Mouse (Mus musculus) lung, postnatal 10 days (tissue): ENCODE data around the gene Olfr1463.

ENCODE experiments used
- DNase-seq: peaks from one replicate; pipeline ENCODE4 v3.0.0; 2021

Gene Olfr1463

DNA sequence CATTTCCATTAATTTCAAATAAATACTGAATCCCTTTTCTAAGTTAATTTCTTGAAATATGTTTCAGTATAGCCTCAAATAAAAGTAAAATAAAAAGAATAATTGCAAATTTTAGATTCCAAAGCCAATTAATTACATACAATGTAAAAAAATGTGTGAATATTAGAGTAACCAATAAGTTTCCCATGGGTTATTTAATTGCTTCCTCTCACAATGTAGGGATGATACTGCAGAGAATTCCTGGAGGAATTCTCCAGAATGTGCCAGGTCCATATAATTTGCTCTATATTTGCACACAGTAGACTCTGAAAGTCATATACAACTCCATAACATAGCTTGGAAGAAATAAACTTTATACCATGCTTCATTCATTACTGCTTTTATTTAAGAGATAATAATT, at the start of gene Olfr1463:
Gene Olfr1463, plus strand, starts transcription at position 301 of the 400 bp plus-strand sequence.
- DNase-seq = no peak

GRCm38 (mm10) chr19:13185434-13185833, 45.7 kb upstream of the Olfr1463 start, which contains the start of gene Olfr1462:
Gene Olfr1462 (plus strand): TSS chr19:13185734.
- no peak for DNase-seq

DNA sequence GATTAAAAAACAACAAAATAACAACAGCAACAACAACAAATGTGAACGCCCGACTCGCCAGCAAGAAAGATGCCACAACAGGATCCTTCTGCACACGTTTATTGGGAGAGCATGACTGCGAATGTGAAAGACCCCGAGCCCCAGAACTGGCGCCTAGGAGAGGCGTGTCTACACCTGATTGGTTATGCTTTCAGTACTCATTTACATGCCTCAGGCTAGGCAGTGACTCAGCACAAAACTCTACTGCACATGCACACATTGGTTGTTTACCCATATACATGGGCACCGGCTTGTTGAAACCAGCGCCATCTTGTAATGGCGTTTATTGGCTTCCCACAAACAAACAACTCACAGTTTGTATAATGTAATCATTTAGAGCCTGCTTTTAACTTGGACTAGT, 9.5 kb upstream of the Olfr1463 start:
- no peak for DNase-seq
